Mouse (Mus musculus): ENCODE measurements at regions not wholly inside any gene's neighbourhood (a gene's known extent, or its start where the extent isn't known, plus 50 kb on each side); places are given as distances from the start of the nearest gene placed in this dataset.

DNA sequence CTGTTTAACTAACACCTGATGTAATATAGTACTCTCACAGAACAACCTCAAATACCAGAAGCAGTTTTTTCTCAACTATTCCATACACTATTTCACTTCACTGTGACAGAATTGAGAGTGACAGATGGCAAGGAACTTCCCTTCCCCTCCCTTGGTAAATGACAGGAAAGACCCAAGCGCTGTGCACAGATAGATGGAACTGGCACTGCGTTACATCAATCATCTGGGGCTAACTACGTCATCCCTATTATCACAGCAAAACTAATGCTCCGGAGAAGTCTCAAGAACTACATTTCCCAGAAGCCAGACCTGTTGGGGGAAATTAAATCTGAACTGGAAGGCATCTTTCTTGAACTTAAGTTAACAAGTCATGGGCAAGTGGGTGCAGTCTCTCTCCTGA lies 493.6 kb upstream of the Gm5415 start:
- DNase-seq = no peak

- DNase-seq = no peak
These were observed 484.9 kb upstream of the Gm5415 start for GRCm38 (mm10) chr1:33031991-33032390.

- no peak for DNase-seq
These were observed 479.8 kb upstream of the Gm5415 start for GRCm38 (mm10) chr1:33026683-33027415.

DNA sequence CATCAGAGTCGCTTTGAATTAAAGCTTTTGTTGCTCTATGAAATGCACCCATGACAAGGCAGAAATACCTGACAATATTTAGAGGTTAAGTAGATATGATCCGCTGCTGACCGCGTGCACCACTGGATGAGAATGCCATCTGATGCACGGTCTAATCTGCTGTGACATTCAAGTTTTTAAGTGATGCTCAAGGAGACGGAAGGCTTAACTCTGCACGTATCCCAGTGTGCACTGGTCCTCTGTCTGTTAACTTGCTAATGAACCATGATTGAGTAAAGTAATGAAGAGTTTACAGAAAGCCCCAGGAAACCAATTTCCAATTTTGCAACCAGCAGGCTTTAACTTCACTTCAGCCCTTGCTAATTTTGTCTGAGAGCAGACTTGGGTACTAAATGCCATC lies 478.3 kb upstream of the Gm5415 start:
- DNase-seq = no peak

DNA sequence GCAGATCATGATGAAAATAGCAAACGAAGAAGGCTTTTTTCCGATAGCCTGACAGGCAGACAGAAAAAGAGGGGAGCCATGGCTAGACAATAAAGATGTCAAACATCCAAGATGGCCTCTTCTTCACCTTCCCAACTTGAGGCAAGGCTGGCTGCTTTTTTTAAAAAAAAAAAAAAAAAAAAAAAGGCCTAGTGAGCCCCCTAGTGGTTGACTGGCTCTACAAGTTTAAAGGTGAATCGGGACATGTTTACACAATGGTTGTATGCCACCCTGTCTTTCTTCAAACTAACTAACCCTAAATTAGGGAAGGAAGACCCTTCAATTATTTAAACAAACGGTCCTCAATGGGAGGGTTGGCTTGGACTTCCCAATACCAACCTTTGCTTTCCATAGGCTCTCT lies 475.8 kb upstream of the Gm5415 start:
- no peak for DNase-seq

DNA sequence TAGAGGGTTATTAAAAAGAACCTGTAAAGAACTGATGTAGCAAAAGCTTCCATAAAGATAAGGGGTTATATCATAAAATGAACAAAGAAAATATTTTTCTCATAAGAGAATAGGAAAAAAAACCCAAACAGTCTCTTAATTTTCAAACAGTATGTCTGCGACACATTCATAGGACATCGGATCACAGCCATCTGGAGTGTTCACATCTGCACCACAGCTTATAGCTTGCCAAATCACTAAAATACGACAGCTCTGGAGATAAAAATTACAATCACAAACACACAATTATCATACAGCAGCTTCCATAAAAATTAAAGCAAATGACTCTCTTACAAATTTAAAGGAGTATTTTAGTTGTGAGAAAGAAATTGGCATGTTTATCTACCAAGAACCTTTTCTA lies 456.9 kb upstream of the Gm5415 start:
- no peak for DNase-seq

DNA sequence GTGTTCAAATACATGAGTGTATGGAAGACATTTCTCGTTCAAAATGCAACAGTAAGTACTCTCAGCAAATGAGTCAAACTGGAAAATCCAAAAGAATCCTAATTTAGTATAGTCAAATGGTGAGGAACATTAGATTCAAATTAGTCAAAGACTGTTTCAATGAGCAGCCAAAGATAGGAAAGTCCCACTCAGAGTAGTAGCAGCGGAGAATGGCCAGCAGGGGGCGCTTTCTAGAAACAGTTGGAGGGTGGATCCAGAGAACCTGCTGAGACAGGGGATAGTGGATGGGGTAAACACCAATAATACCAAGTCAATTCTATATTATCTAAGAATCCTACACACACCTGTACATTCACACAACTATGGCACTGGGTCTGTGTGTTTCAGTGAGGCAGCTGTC lies 417.9 kb upstream of the Gm5415 start:
- DNase-seq = no peak

- no peak for DNase-seq
These were observed 412.2 kb upstream of the Gm5415 start for GRCm38 (mm10) chr1:32959316-32959715.

GRCm38 (mm10) chr1:32946254-32946653 lies 399.2 kb upstream of the Gm5415 start:
- no peak for DNase-seq

- no peak for DNase-seq
These were observed 383.3 kb upstream of the Gm5415 start for GRCm38 (mm10) chr1:32930381-32930780.

DNA sequence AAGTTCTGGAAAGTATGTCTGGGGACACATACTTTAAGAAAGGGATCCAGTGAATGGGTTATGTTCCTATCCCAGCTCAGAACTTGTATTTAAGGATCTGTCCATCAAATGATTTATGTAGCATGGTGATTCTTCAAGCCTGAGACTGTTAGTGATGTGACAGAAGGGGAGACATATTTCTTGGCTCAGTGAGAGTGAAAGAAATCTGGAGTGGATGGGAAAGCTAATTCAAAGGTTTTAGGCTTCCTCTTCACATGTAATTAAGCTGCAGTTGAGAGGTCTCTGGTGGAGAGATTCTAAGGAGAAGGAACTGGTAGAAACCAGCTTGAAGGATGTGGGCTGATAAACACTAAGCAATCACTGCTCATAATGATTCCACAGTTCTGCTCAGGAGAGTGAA lies 355.3 kb upstream of the Gm5415 start:
- DNase-seq = no peak

DNA sequence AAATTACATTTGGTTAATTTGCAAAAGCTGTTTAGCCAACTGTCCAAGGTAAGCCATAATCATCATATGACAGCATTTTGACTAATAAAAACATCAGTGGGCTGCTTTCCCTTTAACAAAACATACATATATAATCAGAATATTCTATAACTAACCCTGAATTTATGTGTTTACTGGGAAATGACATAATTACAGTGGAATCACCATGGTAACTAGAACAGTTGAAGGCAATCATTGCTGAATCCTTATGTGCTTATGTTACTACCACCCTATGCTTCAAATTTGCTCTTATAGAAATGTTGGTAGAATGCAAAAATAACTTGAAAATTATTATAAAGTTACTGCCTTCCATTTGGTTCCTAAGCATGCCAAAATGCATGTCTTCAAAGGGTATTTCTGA lies 340.6 kb upstream of the Gm5415 start:
- no peak for DNase-seq

GRCm38 (mm10) chr1:32872920-32873319 lies 325.8 kb upstream of the Gm5415 start:
- no peak for DNase-seq

DNA sequence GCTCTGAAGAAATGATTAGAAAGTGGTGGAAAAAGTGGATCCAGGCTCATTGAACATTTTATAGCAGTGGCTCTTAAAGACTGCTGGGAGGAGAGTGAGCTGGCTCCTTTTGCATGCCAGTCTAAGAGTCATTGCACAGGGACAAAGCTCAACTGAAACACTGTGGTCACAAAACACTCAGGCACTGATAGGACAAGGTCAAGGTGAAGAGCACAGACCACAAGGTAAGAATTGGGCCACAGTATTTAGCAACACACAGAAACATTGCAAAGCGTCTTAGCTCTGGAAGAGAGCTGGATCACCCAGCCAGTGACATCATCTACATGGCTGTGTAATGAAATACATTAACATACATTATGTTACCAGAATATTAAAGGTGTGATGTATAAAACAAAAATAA lies 319.0 kb upstream of the Gm5415 start:
- DNase-seq = no peak

DNA sequence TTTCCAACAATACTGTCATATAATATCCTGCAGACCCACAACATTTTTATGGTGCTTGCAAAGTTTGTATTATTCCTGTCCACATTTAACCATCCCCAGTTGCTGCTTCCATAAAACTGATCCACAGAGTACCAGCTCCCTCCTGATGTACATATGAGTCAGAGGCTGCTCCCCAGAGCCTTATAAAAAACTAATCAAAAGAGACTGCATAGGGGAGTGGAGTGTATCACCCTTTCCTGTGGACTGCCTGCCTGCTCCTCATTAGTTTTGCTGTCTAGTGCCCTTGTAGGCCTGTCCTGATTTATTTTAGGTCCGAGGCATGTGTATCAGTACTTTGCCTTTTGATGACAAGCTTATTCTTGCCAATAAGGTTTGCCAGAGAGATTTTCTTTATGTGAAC lies 310.9 kb upstream of the Gm5415 start:
- no peak for DNase-seq

All from right cerebral cortex, postnatal 14 days (tissue).